Mouse (Mus musculus): Measurements from ENCODE around the gene Spsb3.

The Spsb3 gene

GRCm38 (mm10) chr17:24895571-24896240 is 9.3 kb downstream of the Spsb3 start:
- no peak for DNase-seq (ENCODE audit: low read depth, low spot score)

DNA sequence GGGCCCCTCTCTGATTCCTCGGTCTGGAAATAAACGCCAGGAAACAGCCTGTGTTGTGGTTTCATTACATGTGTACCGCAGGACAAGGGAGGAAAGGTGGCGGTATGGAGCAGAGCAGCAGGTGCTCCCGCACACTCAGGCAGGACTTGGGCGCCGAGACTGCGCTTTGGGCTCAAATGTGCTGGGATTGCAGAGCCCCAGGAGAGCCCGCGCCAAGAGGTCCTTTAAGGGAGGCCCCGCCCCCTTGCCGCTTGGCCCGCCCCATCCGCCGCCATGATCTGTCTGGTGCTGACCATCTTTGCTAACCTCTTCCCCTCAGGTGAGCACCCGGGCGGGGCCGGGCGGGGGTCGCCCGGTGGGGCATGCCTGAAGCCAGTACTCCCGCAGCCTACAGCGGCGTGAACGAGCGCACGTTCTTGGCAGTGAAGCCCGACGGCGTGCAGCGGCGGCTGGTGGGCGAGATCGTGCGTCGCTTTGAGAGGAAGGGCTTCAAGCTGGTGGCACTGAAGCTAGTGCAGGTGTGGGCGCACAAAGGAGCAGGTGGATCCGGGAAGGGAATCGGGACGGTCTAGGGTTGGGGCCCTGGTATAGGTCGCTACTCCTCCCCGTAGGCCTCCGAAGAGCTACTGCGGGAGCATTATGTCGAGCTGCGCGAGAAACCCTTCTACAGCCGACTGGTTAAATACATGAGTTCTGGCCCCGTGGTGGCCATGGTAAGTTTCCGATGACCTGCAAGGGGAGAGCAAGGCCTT is 10.0 kb downstream of the Spsb3 start, which contains the start of gene Nme3:
Gene Nme3, plus strand, starts transcription at position 260 of the 752 bp plus-strand sequence.
- no peak for DNase-seq (ENCODE audit: low read depth, low spot score)

- DNase-seq (ENCODE audit: low read depth, low spot score): no peak
Measured at GRCm38 (mm10) chr17:24896993-24897269, 10.5 kb downstream of the Spsb3 start.

GRCm38 (mm10) chr17:24897600-24897999 is 11.2 kb downstream of the Spsb3 start:
- no peak for DNase-seq (ENCODE audit: low read depth, low spot score)

- DNase-seq (ENCODE audit: low read depth, low spot score): no peak
Measured at GRCm38 (mm10) chr17:24898041-24898854, 11.8 kb downstream of the Spsb3 start.

- DNase-seq (ENCODE audit: low read depth, low spot score): no peak
Measured at GRCm38 (mm10) chr17:24899153-24899552, 12.7 kb downstream of the Spsb3 start.

DNA sequence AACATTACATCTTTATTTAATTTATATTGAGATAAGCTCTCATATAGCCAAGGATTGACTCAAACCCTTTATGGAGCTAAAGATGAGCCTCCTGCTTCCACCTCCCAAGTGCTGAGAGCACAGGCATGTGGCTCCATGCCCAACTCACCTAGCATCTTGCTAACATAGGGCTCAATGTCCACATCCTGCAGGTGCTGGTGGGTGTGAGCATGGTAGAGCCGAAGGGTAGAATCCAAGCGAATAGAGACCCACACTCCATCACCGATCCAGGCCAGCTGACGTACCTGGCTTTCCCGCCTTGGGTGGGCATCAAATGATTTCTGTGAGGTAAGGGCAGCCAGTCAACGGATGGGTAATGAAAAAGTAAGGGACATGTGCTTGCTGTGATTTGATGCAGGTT is 13.6 kb downstream of the Spsb3 start:
- DNase-seq (ENCODE audit: low read depth, low spot score): no peak

GRCm38 (mm10) chr17:24902124-24902523 is 15.7 kb downstream of the Spsb3 start:
- no peak for DNase-seq (ENCODE audit: low read depth, low spot score)

- no peak for DNase-seq (ENCODE audit: low read depth, low spot score)
Measured at GRCm38 (mm10) chr17:24902671-24903474, 16.4 kb downstream of the Spsb3 start.

GRCm38 (mm10) chr17:24903767-24904166 is 17.3 kb downstream of the Spsb3 start:
- DNase-seq (ENCODE audit: low read depth, low spot score): no peak

GRCm38 (mm10) chr17:24907591-24907990 is 21.1 kb downstream of the Spsb3 start:
- no peak for DNase-seq (ENCODE audit: low read depth, low spot score)

- no peak for DNase-seq (ENCODE audit: low read depth, low spot score)
Measured at GRCm38 (mm10) chr17:24913984-24914383, 27.5 kb downstream of the Spsb3 start.

- no peak for DNase-seq (ENCODE audit: low read depth, low spot score)
Measured at GRCm38 (mm10) chr17:24923246-24923645, 36.8 kb downstream of the Spsb3 start.

GRCm38 (mm10) chr17:24929506-24929905 is 43.1 kb downstream of the Spsb3 start:
- no peak for DNase-seq (ENCODE audit: low read depth, low spot score)

DNA sequence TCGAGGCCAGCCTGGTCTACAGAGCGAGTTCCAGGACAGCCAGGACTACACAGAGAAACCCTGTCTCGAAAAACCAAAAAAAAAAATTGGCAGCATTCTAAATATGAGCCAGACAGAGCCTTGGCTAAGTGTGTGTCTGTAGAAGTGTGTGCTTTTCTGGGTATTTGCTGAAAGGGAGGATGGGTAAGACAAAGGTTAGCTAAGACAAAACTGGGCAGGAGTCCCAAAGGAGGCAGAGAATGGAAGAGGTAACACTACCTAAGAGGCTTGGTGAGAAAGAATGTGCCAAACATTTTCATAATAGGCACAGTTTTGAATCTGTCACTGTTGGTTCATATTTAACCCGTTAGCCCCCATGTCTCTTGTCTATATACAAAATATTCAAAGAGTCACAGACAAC is 46.0 kb downstream of the Spsb3 start:
- DNase-seq (ENCODE audit: low read depth, low spot score): no peak

- no peak for DNase-seq (ENCODE audit: low read depth, low spot score)
Measured at GRCm38 (mm10) chr17:24933163-24933562, 46.7 kb downstream of the Spsb3 start.

DNA sequence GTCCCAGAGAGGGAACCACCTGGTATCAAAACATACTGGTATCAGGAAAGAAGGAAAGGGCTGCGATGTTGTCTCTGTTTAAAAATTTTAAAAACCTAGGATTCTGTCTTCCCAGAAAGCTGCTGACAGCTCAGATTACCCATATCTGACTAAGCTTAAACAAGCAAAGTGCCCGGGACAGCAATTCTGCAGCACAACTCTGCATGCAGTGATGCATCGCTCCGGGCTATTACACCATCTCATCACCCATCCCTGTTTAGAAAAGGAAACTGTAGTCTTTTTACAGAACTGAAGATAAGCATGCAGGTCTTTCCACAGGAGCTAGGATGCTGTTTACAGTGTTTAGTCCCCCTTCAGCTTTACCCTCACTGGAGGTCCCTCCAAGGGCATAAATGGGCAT is 48.5 kb downstream of the Spsb3 start:
- DNase-seq (ENCODE audit: low read depth, low spot score): no peak

DNA sequence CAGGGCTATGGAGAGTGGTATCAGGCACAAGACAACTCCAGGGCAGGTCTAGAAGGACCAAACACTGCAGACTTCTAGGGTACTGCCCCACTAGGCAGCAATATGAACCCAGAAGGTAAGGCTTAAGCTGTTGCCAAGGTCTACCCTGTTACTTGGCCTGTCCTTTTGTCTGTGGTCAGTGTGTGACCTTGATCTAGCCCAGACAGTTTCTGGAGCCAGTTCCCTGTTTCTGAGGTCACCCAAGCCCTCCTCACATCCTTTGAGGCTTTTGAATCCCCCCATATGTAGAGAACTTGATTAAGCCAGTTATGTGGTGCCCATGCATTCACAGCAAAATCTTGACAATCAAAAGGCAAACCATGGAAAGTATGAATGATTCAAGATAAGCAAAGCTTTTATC is 49.2 kb downstream of the Spsb3 start:
- no peak for DNase-seq (ENCODE audit: low read depth, low spot score)

DNA sequence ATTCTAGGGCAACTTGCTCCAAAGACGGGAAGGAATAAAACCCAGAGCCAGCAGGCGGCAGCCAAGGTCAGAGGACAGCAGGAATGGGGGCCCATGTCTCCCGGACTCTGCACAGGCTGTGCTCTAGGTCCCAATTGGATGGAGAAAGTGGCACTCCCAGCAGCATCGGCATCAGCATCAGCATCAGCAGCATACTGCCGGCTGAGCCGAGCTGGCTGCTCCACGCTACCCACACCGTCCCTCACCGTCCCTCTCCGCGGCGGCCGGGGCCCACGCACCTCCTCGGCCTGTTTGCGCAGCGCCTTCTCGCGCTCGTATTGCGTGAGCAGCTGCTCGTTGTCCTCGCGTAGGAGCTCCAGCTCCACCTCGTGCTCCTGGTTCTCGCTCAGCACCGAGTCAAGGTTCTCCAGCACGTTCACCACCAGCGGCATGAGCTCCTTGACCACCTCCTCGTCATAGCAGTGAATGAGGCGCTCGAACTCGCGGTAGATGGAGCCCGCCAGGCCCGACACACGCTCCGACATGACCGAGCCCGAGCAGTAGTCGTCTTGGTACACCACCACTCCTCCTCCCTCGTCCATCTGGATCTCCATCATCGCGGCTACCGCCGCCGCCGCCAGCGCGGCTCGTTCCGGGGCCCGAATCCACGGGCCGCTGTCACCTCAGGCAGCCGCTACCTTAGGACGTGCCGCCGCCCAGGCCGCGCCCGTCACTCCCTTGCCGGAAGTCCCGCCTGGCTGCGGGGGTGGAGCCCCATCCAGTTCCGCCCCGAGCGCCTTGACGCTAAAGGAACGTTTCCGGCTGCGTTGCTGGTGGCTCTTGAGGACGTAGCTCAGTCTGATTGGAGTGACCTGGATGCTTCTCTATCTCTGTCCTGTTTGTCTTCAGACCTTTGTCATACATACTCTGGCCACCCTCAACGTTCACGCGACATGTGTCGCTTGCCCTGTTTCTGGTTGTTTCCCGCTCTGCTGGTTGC is 50.1 kb downstream of the Spsb3 start, which contains the start of gene Mapk8ip3:
Gene Mapk8ip3, minus strand, starts transcription at position 719 of the 979 bp plus-strand sequence.
- DNase-seq (ENCODE audit: low read depth, low spot score): peak; percentile 78

DNA sequence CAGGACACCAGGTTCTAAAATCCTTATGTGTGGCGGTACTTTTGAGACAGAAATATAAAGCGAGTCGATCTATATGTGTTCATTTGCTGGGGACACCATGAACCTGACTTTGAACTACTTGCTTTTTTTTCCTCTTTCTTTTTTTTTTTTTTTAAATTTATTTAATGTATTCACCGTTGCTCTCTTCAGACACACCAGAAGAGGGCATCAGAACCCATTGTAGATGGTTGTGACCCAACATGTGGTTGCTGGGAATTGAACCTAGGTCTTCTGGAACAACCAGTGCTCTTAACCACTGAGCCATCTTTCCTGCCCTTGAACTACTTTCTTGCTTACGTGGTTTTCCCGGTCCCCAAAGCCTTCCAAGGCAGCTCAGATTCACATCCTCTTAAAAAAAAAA is 50.8 kb downstream of the Spsb3 start:
- no peak for DNase-seq (ENCODE audit: low read depth, low spot score)

Data from WW6 (cell line).